Mouse (Mus musculus) megakaryocyte, adult 5-6 weeks (primary cell): ENCODE measurements at regions not wholly inside any gene's neighbourhood (a gene's known extent, or its start where the extent isn't known, plus 50 kb on each side); places are given as distances from the start of the nearest gene placed in this dataset.

Experiments used
- ATAC-seq: 2 replicates; pipeline ENCODE4 v1.8.0; 2016; ENCODE audit warnings: mild to moderate bottlenecking, inconsistent platforms; ENCODE audit not compliant: poor library complexity, severe bottlenecking

DNA sequence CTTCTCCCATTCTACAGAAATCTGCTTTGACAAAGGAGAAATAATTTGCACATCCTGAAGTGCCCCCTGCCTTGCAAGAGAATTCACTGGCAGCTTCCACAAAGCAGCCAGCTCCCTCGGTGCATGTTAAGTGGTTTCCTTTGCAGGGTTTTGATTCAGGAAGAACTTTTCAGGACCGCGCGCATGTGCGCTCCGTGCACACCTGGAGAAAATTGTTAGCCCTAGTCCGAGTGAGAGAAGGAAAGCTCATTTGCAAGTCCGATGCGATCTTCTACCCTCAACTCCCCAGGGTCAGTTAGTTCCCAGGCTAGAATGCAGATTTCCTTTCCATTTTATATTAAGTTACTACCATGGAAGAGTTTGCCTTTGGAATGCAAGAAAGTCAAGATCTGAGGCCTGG, 145.8 kb upstream of the Fstl4 start:
- no peak for ATAC-seq

DNA sequence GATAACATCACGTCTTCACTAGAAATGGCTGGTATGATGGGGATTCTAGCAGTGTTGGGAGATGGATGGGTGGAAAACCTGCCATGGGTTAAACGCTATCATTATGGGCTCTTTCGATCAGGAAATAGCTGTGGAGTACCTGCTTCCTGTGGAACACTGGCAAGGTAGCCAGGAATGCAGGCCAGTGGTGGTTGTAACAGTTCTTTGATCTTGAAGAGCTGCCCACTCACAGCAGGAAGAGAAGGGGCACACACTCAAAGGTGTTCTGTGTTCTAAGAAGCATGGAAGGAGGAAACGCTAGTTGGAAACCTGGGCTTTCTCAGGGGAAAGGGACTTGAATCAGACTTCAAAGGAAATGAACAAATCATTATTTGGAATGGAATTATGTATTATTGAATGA, 141.6 kb upstream of the Fstl4 start:
- no peak for ATAC-seq

DNA sequence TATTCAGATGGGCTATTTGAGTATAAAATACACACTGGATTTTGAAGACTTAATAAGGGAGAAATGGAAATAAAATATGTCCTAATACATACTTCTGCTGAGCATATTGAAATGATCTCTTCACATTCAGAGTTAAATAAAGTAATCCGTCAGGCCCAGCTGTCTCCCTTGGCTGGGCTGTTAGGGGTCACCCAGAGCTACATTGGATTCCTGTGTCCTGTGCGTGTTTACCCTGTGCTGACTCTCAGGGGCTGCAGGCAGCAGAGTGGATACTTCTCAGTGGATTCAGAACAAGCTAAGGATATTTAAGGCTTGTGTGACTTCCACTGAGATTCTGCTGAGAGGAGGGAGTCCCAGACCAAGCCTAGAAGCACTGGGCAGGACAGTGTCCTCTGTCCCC, 135.6 kb upstream of the Fstl4 start:
- no peak for ATAC-seq

DNA sequence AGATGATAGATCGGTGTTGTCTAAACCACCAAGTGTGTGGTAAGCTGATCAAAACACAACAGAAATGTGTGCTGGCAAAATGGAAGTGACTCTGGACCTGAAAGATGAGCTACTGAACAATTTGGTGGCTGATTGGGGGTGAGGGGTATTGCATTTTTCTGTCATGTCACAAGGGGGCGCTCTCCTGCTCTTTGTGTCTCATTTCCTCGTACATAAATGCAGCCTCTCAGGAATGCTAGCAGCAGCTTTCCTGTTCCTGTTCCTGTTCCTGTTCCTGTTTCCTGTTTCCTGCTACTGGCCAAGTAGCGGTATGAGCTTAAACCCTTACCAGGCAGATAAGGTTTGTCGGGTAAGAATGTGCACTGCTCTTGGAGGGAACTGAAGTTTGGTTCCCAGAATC, 134.7 kb upstream of the Fstl4 start:
- no peak for ATAC-seq

DNA sequence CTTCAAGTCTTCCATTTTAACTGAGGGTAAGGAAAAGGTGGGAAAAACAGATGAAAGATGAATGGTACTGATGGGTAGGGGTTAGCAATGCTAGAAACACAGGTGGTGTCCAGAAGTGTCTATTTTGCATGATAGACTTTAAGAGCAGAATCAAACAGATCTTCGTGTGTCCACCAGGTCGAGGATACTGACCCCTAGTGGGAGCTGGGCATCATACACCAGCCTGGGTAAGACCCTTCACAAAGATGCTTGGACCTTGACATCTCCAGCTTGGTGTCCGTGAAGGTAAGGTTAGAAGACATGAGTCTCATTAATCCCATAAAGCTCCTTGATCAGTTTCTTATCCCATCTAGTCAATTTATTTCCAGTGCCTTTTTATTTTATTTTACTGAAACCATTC, 132.9 kb upstream of the Fstl4 start:
- ATAC-seq, result no peak

DNA sequence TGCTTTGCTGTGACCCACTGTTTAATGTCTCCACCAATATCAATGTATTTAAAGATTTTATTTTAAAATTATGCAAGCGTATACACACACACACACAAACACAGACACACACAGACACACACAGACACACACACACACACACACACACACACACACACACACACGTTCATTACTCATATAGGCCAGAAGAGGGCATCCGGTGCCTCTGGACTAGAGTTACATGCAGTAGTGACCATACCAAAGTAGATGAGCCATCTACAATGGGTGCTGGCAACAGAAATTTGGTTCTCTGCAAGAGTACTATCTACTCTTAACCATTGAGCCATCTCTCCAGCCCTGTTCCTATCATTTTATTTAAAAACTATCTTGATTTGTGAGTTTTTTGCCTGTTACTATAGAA, 130.2 kb upstream of the Fstl4 start:
- ATAC-seq, result no peak

DNA sequence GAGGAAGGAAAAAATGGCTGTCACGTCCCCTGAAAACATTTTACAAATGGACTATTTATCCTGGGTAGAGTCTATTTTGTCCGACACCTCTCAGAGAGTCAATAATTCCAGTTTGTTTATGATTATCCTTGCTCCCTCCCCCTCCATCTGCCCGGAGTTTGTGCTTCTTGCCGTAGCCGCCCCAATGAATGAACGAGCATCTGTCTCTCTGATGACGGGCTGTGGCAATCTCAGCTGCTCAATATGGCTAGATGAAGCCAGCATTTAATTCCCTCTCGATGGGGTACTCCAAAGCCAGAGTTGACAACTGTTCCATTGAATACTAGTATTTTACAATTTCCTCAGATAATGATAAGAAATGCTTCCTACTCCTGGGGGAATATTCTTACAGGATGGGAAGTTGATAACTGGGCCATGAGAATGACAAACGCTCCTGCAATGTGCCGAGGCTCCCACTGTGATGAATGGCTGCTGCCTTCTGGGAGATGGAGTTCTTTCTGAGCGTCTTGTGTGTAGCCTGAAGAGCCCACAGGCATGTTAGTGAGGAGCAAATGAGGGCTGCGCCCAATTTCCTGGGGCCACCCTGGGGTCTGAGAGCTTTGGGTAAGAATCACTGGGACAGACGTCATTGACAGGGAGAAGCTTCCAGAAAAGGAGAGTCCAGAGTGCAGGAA, 128.6 kb upstream of the Fstl4 start:
- ATAC-seq, result no peak

DNA sequence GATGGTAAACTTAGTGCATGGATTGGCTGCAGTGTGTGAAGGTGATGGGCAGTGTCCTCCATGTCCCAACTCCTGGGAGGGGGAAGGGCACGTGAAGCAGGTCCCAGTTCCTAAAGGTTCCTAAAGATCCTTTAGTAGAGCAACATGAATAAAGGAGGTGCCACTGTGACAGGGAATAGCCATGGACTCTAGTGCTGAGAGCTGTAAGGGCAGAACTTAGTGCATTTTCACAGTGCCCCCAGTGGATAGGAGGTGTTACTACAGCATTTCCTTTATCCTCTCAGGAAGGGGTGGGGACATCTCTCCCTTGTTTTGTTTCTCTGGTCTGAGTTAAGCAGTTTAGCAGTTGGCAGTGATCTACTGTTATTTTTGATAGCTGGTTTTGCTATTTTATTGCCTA, 125.5 kb upstream of the Fstl4 start:
- no peak for ATAC-seq

DNA sequence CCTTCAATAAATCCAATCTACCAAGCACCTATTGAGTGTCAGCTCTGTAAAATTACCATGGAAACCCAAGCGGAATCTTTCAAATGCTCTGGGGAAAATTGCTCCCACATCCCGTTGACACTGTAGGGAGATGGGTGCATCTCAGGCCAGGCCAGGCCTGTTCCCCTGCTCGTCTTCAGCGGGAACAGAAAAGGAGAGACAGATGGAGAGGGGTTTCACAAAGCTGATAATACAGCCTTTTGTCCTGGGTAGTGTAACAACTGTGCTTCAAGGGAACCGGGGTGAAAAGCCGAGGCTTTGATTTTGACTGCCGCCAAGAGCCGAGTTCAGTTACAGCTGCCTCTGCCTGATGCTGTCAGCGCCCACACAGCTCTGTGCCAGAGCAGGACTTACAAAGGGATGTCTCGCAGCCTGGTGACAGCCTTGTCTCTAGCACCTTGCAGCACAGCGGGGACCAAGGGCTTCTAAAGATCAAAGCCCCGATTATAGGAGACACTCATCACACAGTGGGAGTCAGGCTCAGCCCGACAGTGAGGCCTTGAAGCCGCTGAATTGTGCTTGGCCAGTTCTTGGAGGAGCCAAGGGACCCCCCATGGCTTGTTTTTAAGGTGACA, 122.6 kb upstream of the Fstl4 start:
- ATAC-seq, result no peak

DNA sequence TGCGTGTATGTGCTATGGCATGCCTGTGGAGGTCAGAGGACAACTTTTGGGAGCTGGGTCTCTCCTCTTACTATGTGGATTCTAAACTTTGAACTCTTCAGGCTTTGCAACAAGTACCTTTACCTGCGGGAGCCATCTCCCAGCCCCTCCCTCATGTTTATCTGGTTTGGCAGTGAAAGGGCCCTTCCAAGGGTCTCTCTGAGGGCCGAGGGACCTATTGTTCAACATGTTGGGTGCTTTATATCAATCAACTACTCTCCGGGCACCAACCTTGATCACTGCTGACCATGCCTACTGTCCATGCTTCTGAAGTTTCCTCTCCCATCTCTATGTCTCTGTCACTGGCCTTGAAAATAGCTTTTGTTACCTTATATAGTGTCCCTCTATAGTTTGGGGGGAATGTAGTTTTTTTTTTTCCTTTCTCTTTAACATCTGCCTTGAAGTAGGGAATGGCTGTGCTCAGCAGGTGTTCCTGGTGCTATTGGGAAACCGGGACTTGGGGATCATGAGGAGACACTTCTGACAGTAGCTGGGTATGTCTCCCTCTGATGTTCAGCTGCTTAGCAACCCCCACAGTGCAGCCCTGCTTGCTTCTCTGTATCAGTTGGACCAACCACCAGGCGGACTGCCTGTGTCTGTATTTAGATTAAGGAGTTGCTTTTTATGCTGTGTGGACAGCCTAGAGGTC, 120.2 kb upstream of the Fstl4 start:
- no peak for ATAC-seq

DNA sequence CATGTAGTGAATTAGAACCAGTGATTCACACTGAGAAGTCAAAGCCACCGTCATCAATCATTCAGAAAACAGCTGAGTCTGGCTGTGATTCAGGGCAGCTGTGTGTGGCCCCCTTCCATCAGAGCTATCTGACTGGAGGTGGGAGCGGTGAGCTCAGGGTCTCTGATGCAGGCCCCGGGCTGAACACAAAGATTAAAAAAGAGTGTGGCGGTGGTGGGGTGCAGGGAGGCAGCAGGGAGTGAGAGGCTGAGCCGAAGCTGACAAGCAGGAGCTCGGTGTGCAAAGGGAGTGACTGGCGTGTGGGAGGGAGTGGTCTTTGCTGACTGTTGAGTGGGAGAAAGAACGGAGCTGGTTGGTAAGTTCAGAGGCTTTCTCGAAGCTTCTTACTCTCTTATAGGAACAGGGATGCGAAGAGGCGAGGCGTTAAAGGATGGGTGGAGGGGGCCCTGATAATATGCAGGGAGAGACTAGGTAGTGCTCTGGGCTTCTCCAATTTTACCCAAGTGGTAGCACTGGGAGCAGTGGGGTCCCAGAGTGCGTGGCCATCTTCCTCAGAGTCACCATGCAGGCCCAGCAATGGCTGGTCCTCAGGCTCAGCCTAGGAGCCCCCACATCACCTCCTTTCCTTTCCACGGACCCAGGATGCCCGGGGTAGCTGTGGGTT, 116.1 kb upstream of the Fstl4 start:
- no peak for ATAC-seq

DNA sequence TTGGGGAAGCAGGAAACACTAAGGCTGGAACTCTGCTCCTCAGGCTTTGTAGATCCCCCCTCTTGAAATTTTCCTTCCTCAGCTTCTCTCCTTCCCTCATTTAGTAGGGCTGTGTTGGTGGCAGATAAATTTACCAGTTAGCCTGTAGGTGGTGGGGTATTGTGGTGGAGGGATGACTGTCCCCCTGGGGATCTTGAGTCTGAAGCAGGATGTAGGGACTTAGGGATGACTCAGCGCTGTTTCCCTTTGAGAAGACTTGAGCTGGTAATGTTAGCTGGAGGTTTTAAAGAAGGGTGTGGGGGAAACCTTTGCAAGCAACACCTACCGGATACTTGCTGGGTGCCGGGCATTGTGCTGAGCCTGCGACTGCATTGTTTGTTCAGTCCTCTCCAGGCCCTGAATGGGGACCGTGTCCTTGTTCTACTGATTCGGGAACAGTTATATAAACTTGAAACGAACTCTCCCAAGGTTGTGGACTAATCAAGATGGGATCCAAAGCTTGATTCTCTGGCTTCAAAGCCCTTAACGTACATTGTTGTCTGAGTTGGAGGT, 115.5 kb upstream of the Fstl4 start:
- ATAC-seq, result no peak

DNA sequence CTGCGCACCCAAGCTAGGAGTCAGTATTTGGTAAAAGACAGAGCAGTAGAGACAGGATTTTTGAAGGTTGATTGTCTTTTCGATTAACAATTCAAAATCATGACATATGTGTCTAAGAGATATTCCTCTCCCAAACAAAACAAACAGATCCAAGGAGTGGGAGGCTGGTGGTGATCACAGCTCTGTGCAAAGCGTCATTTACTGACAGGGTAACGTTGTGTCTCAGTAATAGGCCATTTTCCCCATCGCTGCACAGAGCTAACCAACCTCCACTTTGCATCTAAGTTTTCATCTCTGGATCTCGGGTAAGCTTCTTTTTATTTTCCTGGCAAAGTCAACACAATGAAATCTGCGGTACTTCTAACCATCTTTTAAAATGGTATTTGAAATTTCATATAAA, 109.8 kb upstream of the Fstl4 start:
- ATAC-seq, result no peak

DNA sequence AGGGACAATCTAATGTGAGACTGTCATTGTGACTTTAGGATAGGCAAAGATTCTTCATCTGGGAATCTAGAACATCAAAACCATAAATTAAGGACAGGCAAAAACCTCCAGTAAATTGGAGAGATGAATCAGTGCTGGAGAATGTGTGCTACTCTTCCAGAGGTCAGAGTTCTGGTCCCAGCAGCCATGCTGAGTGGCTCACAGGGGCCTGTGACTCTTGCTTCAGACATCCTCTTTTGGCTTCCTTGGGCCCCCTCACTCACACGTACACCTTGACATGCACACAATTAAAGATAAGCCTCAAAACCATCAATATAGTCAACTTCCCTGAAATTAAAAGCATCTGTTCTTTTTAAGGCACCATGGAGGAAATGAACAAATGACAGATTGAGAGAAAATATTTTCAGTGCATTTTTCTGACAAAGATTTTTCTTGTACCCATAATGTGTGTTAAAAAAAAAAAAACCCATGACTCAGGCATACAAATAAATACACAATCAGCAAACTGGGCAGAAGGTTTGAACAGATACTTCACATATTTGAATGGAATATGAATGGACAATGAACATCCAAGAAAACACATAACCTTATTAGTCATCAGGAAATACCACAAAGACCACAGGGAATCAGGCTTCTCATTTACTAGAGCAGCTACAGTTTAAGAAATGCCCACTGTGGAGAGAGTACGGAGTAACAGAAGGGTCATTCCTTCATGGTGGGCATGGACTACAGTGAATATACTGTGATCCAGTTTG, 108.5 kb upstream of the Fstl4 start:
- no peak for ATAC-seq

DNA sequence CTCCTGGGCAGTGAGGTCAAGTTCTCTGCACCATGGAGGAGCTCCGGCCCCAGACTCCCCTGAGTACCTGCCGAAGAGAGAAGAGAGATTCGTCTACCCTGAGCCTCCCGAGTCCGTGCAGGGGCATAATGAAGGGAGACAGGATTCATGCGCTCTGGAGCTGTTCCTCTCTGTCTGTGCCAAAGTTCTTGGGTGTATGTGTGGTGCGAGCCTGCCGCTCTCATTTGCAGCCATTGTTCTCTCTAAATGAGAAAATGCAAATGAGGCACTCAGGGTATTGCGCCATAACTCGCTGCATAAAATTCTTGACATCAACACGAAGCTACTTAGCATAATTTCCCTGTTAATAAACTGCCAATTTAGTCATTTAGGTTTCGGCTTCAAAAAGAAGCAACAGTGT, 103.2 kb upstream of the Fstl4 start:
- no peak for ATAC-seq

DNA sequence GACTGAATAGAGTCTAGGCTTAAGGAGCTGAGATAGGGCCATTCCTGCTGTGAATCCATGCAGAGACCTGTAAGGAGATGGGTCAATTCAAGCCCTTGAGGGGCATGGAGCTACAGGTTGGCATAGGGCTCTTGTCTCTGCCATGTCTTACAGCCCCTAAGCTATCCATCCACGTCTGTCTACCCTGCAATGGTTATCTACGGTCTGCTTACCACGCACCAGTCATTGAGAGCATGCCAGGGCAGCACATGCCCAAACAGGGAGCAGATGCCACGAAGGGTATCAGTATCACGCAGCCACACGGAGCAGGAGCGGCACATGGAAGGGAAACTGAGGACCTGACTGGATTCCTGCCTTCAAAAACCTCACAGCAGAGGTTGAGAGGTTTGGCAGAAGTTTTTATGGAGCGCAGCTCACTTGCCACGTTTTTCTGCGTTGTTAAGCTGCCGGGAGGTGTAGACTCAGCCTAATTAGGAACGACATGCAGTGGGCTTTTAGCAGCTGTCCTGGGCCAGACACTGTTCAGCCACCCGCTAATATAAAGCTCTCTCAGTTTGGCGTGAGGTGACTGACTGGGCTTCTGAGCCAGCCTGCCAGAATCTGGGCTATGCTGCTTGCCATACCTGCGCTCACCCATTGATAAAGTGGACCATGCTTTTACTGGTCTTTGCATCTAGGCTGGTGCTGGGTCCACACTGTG, 102.4 kb upstream of the Fstl4 start:
- ATAC-seq, result no peak

DNA sequence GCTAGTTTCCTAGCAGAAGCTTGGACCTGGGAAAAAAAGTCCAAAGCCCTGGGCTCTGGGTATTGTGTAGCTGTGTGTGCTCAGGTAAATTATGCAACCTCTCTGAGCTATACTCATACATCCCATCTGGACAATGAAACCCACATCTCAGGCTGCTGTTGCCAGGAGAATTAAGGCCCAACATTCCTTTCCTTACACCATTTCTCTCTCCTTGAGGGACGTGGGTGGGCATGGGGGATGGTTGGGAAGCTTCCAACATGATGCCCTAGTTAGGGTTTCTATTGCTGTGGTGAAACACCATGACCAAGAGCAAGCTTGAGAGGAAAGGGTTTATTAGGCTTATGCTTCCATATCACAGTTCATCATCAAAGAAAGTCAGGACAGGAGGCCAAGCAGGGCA, 99.1 kb upstream of the Fstl4 start:
- ATAC-seq, result no peak

DNA sequence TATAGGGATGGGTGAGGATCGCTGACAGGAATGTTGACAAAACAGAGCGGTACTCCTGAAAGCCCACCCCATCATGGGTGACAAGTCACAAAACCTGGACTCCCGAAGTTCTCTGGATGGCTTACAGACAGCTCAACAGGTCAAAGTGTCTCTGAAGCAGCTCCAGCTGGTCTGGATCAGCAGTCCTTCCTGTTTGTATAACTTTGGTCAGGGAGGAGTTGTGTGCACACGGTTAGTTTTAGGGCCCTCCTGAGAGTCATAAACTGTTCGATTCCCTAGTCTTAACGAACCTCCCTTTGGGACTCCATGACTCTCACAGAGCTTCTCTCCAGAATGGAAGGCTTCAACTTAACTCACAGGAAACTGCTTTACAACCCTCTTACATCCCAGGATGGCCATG, 89.4 kb upstream of the Fstl4 start:
- ATAC-seq, result no peak

DNA sequence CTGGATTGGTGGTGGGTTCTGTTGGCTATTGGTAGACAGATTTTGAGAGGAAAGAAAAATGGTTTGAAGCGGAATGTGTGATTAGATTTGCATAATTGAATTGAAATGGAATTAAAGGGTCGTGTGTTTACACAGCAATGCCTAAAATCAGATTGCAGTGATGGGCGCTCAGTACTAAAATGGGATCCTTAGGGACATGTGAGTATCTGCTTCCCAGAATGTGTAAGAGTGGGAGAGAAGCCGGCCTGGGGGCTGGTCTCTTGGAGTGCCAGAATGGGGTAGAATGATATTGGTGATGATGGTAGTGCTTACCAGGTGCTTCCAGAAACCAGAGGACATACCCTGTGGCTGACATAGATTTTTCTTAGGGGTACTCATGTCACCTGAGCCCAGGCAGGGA, 86.2 kb upstream of the Fstl4 start:
- no peak for ATAC-seq

DNA sequence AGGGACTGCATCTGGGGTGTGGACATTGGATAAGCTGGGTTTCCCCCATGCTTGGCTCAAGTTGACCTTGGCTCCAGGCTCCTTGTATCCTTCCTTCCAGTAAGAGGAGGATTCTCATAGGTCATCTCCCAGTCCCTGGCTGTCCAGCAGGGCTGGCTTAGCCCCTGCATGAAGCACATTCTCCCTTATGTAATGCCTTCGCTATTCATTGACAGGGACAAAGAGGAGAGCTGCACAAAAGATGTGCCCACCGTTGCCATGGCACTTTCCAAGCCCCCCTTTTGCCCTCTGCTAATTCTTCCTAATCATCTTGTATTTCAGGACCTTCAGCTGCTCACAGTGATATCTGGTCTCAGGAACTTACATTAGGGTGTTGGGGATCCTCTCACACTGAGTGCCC, 79.0 kb upstream of the Fstl4 start:
- ATAC-seq, result no peak
